Mouse (Mus musculus) intestine, embryonic 14.5 days (tissue): ENCODE measurements at regions not wholly inside any gene's neighbourhood (a gene's known extent, or its start where the extent isn't known, plus 50 kb on each side); places are given as distances from the start of the nearest gene placed in this dataset.

ENCODE experiments used
- ATAC-seq: fragments of 200-750 bp; cut with Nextera tagmentation; replicated peaks from 2 replicates; pipeline ENCODE4 v1.8.0; 2017; ENCODE audit warnings: low read depth, moderate number of reproducible peaks, moderate TSS enrichment, moderate library complexity; ENCODE audit not compliant: low FRiP score, low TSS enrichment
- DNase-seq: peaks from one replicate; pipeline ENCODE4 v3.0.0-alpha.2; 2018; ENCODE audit warnings: low spot score
- H3K27ac ChIP-seq: fragments of 300-500 bp; sonication (generic); 2 replicates; pipeline ENCODE4 v1.5.1; 2014; ENCODE audit warnings: low read depth, mild to moderate bottlenecking, control low read depth
- H3K27me3 ChIP-seq: fragments of 300-500 bp; sonication (generic); replicated peaks from 2 replicates; pipeline ENCODE4 v1.6.1; 2014; ENCODE audit warnings: low read length, control low read depth; ENCODE audit not compliant: control insufficient read depth, insufficient read depth
- H3K36me3 ChIP-seq: fragments of 300-500 bp; sonication (generic); 2 replicates; pipeline ENCODE4 v1.6.1; 2014; ENCODE audit warnings: low read length, control low read depth; ENCODE audit not compliant: control insufficient read depth, insufficient read depth
- H3K4me1 ChIP-seq: fragments of 300-500 bp; sonication (generic); replicated peaks from 2 replicates; pipeline ENCODE4 v1.6.1; 2014; ENCODE audit warnings: low read length, control low read depth, mixed read lengths; ENCODE audit not compliant: control insufficient read depth, insufficient read depth
- H3K4me2 ChIP-seq: fragments of 300-500 bp; sonication (generic); 2 replicates; pipeline ENCODE4 v1.6.1; 2014; ENCODE audit warnings: low read length
- H3K4me3 ChIP-seq: fragments of 300-500 bp; sonication (generic); 2 replicates; pipeline ENCODE4 v1.5.1; 2014; ENCODE audit warnings: low read depth, low read length, control low read depth, mixed read lengths
- H3K9ac ChIP-seq: fragments of 300-500 bp; sonication (generic); 2 replicates; pipeline ENCODE4 v1.6.1; 2014; ENCODE audit warnings: mild to moderate bottlenecking, low read length
- H3K9me3 ChIP-seq: fragments of 300-500 bp; sonication (generic); 2 replicates; pipeline ENCODE4 v1.6.1; 2016; ENCODE audit warnings: low read length, control low read depth; ENCODE audit not compliant: control insufficient read depth
- WGBS: fragments of 180-500 bp; shearing (Covaris S2); extraction: QIAGEN DNeasy Blood & Tissue Kit; methylation state at CpG from one replicate; pipeline ENCODE4 v1.1.7; 2014; 5-methylcytosine and 5-hydroxymethylcytosine counted together

DNA sequence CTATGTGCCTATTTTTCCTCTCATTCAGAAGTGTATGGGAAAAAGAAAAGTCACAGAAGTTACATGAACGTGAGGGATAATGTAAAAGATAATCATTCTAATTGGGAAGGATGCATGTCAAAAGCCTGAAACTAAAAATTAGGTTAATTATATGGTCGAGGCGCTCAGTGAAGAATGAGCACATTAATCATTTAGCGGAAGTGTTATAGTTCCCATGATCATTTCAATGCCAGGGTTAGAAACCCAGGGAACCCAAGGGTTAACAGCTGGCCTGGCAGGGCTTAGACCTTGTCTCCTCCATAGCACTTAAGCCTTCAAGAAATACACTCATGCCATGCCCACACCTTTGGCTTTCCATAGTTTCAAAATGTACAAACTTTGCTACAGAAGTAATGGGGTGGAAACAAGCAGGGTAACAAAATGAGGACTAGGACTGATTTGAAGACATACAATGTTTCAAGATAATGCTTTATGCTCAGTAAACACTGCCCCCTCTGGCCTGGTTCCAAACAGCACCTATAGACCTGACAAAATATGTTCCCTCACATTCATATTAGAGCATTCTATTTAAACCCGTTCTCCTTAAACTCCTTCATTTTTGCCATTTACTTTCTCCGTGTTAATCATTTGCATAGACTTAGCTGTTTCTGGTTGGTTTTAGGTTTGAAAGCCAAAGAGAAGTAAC is 240.6 kb upstream of the Tenm3 start:
- H3K36me3 ChIP-seq = no peaks in the 10 kb centered on the region
- no peak overlapping the region for H3K4me2 ChIP-seq
- H3K9ac ChIP-seq = no peak overlapping the region
- WGBS = 86% methylated on average over 6 of the region's 6 CpGs
- ATAC-seq (no peak), DNase-seq (no peak)
- H3K27me3 ChIP-seq = no peaks in the 10 kb centered on the region
- H3K4me1 ChIP-seq = no peaks in the 10 kb centered on the region
- no peaks in the 10 kb centered on the region for H3K9me3 ChIP-seq
- H3K27ac ChIP-seq = no peak overlapping the region
- H3K4me3 ChIP-seq = no peak overlapping the region

DNA sequence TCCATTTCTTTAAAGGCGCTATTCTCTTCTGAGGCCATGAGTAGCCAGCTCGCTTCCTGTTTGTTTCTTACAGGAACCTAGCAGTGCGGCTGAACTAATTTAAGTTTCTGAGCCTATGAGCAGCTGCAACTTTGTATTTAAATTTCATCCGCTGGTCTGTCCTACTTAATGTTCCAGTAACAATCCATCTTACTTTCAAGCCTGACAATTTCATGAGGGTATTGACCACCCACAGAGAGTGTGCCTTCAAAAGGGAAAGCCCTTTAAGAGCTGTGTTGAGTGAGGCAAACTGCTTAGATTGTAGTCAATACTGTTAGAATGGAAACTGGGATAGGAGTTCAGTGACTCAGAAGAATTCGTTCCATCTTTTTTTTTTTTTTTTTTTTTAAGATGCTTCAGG is 225.7 kb upstream of the Tenm3 start:
- DNase-seq (no peak), ATAC-seq (no peak)
- no peaks in the 10 kb centered on the region for H3K36me3 ChIP-seq

DNA sequence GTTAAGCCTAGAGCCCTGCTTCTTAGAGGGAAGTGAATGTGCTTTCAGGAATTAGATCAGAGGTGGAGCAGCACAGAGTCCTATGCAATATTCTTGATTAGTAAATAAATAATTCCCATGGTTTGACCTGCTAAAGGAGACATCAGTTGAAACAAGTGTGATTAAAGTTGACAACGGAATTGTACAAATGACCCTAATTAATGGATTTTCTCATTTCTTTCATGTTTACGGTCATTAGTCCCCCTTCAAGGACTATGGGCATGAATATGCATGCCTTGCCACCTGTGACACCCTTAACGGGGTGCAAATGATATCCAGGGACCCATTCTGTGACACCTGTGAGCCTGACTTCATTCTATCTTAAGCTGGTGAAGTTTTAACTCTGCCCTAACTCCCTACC is 219.5 kb upstream of the Tenm3 start:
- Histone ChIP-seq H3K27me3 (no peaks in the 10 kb centered on the region), H3K4me3 (no peak overlapping the region), H3K4me2 (no peak overlapping the region), H3K9me3 (no peaks in the 10 kb centered on the region), H3K4me1 (no peaks in the 10 kb centered on the region), H3K9ac (no peak overlapping the region), H3K36me3 (no peaks in the 10 kb centered on the region), H3K27ac (no peak overlapping the region)
- 58% methylated on average over 3 of the region's 3 CpGs for WGBS
- ATAC-seq (no peak), DNase-seq (no peak)

More for the DNA sequence above, 225.7 kb upstream of the Tenm3 start:
- Histone ChIP-seq H3K27me3 (no peaks in the 10 kb centered on the region), H3K4me1 (no peaks in the 10 kb centered on the region), H3K9ac (no peak overlapping the region), H3K4me3 (no peak overlapping the region), H3K4me2 (no peak overlapping the region), H3K9me3 (no peaks in the 10 kb centered on the region), H3K27ac (no peak overlapping the region)
- WGBS = 57% methylated on average over 5 of the region's 5 CpGs

DNA sequence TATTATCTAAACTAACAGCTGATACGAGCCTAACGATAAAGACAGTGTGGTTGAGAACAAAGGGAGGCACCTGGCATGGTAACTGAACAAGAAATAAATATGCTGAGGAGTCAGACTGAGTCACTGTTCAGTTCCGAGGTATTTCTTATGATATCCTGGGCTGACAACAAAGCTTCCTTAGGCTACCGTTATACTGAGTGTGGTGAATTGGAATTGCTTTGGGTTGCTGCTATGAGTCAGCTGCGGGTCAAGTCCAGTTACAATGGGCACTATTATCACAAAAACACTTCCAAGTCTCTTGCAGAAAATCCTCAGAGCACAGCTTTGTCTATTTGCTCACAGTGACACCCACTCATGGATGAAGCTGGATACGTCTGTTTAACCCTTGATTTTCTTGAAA is 199.5 kb upstream of the Tenm3 start:
- H3K4me2 ChIP-seq = no peak overlapping the region
- H3K9me3 ChIP-seq = no peaks in the 10 kb centered on the region
- no peaks in the 10 kb centered on the region for H3K36me3 ChIP-seq
- H3K9ac ChIP-seq = no peak overlapping the region
- no peak overlapping the region for H3K4me3 ChIP-seq
- H3K27me3 ChIP-seq = no peaks in the 10 kb centered on the region
- H3K4me1 ChIP-seq = no peaks in the 10 kb centered on the region
- H3K27ac ChIP-seq = no peak overlapping the region
- 78% methylated on average over 6 of the region's 6 CpGs for WGBS
- ATAC-seq (no peak), DNase-seq (no peak)

DNA sequence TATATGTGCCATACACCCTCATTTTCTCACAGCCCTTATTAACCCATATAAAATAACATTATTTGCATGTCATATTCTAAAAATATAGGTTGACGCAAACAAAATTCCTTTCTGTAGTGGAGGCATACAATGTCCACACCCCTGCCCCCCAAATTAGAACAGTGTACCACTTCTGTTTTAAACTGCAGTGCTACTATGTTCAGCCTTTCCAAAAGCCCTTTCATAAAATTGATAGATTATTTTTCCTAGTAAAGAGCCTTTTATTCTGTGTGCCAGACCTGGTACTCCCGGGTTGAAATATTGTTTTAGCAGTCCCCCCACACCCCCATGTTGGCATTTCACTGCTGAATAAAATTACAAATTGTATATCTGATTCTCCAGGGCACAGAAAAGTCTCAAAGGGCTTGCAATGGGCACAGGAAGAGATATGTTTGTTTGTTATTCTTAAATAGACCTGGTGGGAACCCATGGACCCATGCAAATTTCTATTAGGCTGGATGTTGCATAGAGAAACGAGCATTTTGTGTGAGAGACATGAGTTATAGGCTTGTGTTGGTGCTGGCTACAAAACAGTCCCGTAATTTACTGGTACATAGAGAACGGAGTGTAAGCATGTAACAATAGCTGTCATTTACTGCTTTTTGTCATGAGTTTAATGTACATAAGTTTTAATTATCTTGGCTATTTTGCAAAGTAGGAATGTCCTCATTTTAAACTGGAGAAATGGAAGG is 192.4 kb upstream of the Tenm3 start:
- Histone ChIP-seq H3K4me3 (no peak overlapping the region), H3K9me3 (no peaks in the 10 kb centered on the region), H3K27me3 (no peaks in the 10 kb centered on the region), H3K4me1 (no peaks in the 10 kb centered on the region), H3K9ac (no peak overlapping the region), H3K36me3 (no peaks in the 10 kb centered on the region), H3K27ac (no peak overlapping the region), H3K4me2 (no peak overlapping the region)
- DNase-seq (no peak), ATAC-seq (no peak)
- WGBS = 72% methylated on average over 5 of the region's 5 CpGs

DNA sequence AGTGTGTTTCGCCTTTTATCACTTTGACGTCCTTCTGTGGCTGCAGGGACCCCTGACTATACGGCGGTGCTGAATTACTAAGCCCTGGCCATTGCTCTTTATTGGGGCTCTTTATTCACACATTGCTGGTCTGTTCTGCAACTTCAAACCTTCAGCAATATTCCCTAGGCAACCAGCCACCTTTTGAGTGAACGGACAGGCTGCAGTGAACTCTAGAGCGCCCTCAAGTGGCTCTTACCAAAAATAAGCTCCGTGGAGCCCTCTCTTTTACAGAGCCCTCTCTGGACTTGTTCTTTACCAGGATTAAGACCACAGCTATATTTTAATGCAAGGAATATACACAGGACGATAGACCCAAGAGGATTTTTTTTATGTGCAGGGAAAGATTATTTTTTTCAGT is 191.8 kb upstream of the Tenm3 start:
- no peak overlapping the region for H3K9ac ChIP-seq
- 34% methylated on average over 8 of the region's 8 CpGs for WGBS
- H3K9me3 ChIP-seq = no peaks in the 10 kb centered on the region
- no peaks in the 10 kb centered on the region for H3K4me1 ChIP-seq
- no peak overlapping the region for H3K27ac ChIP-seq
- ATAC-seq (0 out of 2 replicates have a peak, but pooled peaks have one; percentile 36), DNase-seq (no peak)
- H3K4me3 ChIP-seq = no peak overlapping the region
- no peaks in the 10 kb centered on the region for H3K36me3 ChIP-seq
- H3K4me2 ChIP-seq = no peak overlapping the region
- H3K27me3 ChIP-seq = no peaks in the 10 kb centered on the region

DNA sequence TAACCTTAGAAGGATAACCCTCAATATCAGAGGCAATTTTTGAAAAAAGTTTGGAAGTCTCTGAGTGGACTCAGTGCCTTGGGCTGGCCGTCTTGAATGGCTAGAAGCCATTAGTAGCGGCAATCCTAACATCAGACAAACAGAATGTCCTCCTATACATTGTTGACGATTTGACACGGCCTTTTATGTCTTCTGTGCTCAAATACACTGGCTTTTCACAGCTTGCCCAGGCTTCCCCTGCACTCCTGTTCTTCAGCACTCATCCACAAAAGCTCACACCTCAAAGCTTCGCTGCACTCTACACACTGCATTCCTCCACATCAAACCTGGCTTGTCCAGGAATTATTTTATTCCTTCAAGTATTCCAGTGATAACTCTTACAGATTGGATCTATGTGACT is 186.5 kb upstream of the Tenm3 start:
- DNase-seq = no peak

DNA sequence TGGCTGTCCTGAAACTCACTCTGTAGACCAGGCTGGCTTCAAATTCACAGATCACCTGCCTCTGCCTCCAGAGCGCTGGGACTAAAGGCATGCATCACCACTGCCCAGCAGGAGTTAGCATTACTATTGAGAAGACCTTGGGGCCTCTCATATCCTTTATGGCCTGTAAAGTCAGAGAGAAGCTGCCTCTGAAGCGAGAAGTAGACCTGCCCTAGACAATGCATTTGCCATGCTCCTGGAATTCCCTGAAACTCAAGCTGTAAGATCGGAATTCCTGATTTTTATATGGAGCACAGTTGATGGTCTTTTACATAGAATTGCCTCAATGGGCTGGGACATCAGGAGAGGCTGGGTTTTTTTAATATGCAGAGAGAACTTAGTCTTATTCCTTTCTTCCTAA is 174.0 kb upstream of the Tenm3 start:
- Histone ChIP-seq H3K9me3 (no peaks in the 10 kb centered on the region), H3K27me3 (no peaks in the 10 kb centered on the region), H3K4me1 (no peaks in the 10 kb centered on the region; the same call in 1 of the 2 replicates), H3K4me3 (no peak overlapping the region), H3K4me2 (no peak overlapping the region), H3K9ac (no peak overlapping the region), H3K27ac (no peak overlapping the region), H3K36me3 (no peaks in the 10 kb centered on the region)
- DNase-seq (no peak), ATAC-seq (no peak)
- WGBS = 89% methylated on average over 3 of the region's 3 CpGs

More for the DNA sequence above, 186.5 kb upstream of the Tenm3 start:
- Histone ChIP-seq H3K9ac (no peak overlapping the region), H3K9me3 (no peaks in the 10 kb centered on the region), H3K4me1 (no peaks in the 10 kb centered on the region), H3K27me3 (no peaks in the 10 kb centered on the region), H3K27ac (no peak overlapping the region), H3K4me3 (no peak overlapping the region), H3K36me3 (no peaks in the 10 kb centered on the region), H3K4me2 (no peak overlapping the region)
- 74% methylated on average over 5 of the region's 5 CpGs for WGBS
- no peak for ATAC-seq

DNA sequence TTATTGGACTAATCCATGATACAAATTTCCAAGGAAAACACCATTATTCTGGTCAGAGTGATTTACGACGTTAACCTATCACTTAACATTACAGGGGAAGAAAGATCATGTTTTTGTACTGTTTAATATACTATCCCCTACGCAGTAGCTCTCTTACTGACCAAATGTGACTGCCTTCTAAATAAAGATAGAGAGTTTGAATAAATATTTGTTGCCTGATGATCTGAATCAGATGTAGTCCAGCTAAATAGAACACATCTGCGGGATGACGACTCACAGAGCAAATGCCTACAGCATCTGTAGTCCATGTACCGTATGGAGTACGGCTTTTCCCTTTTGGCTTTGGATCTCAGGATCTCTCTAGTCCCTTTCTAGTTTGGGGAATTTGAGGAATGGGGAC is 171.9 kb upstream of the Tenm3 start:
- Histone ChIP-seq H3K9me3 (no peaks in the 10 kb centered on the region), H3K27ac (peak overlapping the region; percentile 14; the same call in 1 of the 2 replicates), H3K4me3 (no peak overlapping the region), H3K4me2 (no peak overlapping the region), H3K27me3 (no peaks in the 10 kb centered on the region), H3K4me1 (no peaks in the 10 kb centered on the region; the same call in 1 of the 2 replicates), H3K9ac (no peak overlapping the region), H3K36me3 (no peaks in the 10 kb centered on the region)
- WGBS = 51% methylated on average over 7 of the region's 7 CpGs
- ATAC-seq (no peak), DNase-seq (no peak)
